Mouse (Mus musculus) CH12.LX (cell line): ENCODE measurements around the gene Olfr1280. TPM values are rescaled to one million over a fixed set of nuclear protein-coding genes. Genes with fewer than 3 reads are reported as not detected.

Experiments used
- DNase-seq: peaks from one replicate; pipeline ENCODE4 v3.0.0-alpha.2; 2013; ENCODE audit errors: extremely low read depth
- H3K27ac ChIP-seq: 2 replicates; pipeline ENCODE4 v1.5.1; 2012; ENCODE audit warnings: low read depth, mild to moderate bottlenecking, control low read depth, moderate library complexity; ENCODE audit not compliant: insufficient read depth
- H3K27me3 ChIP-seq: replicated peaks from 2 replicates; pipeline ENCODE3; 2012; ENCODE audit warnings: inconsistent platforms
- H3K36me3 ChIP-seq, 2 experiments: replicated peaks in 1 of 2; 2 replicates each; pipeline versions ENCODE3 to v1.6.1; 2012; ENCODE audit warnings: inconsistent platforms in 1 of 2, low read length in 1 of 2, mild to moderate bottlenecking in 1 of 2, mixed read lengths in 1 of 2, moderate library complexity in 1 of 2; ENCODE audit not compliant: control insufficient read depth in 1 of 2, insufficient read depth in 1 of 2
- H3K4me1 ChIP-seq, 2 experiments: 2 replicates each; pipeline ENCODE4 v1.6.1; 2012; ENCODE audit warnings: inconsistent platforms in 1 of 2, moderate library complexity in 1 of 2; ENCODE audit not compliant: insufficient read depth in 2 of 2, control insufficient read depth in 1 of 2
- H3K4me2 ChIP-seq: 2 replicates; pipeline ENCODE4 v1.6.1; 2012; ENCODE audit warnings: low read depth, mild to moderate bottlenecking, control low read depth; ENCODE audit not compliant: poor library complexity, insufficient read depth, severe bottlenecking
- H3K4me3 ChIP-seq, 3 experiments: fragments of 150-350 bp in 1 of 3; sonication (generic) in 1 of 3; replicated peaks in 1 of 3; 2 replicates each; pipeline versions ENCODE3 to v1.5.1; 2011 to 2012; ENCODE audit warnings: low read depth in 2 of 3, low read length in 2 of 3, mild to moderate bottlenecking in 2 of 3, moderate library complexity in 2 of 3, control low read depth in 1 of 3, improper control_type of control experiment in 1 of 3, inconsistent platforms in 1 of 3, mixed read lengths in 1 of 3; ENCODE audit not compliant: poor library complexity in 1 of 3
- H3K79me2 ChIP-seq: replicated peaks from 2 replicates; pipeline ENCODE4 v1.6.1; 2012; ENCODE audit warnings: mild to moderate bottlenecking, moderate library complexity; ENCODE audit not compliant: control insufficient read depth, poor library complexity, insufficient read depth, severe bottlenecking; ENCODE audit errors: extremely low read depth
- H3K9ac ChIP-seq: 2 replicates; pipeline ENCODE4 v1.6.1; 2012; ENCODE audit warnings: low read depth, mild to moderate bottlenecking, control low read depth, moderate library complexity; ENCODE audit not compliant: insufficient read depth
- H3K9me3 ChIP-seq: replicated peaks from 2 replicates; pipeline ENCODE3; 2012; ENCODE audit warnings: low read length, inconsistent platforms, mixed read lengths
- CTCF ChIP-seq, 2 experiments: IDR thresholded peaks in 1 of 2; conservative IDR thresholded peaks in 1 of 2; 2 replicates each; pipeline ENCODE4 v1.5.1; 2011 to 2012; ENCODE audit warnings: low read depth in 2 of 2, low read length in 2 of 2, improper control_type of control experiment in 1 of 2, inconsistent platforms in 1 of 2, mild to moderate bottlenecking in 1 of 2, moderate library complexity in 1 of 2
- E2F4 ChIP-seq: IDR thresholded peaks from 2 replicates; pipeline ENCODE4 v1.6.1; 2011; ENCODE audit warnings: low read depth, low read length, improper control_type of control experiment; ENCODE audit not compliant: insufficient replicate concordance
- ELF1 ChIP-seq: IDR thresholded peaks from 2 replicates; pipeline ENCODE4 v1.6.1; 2014; ENCODE audit warnings: low read depth, mild to moderate bottlenecking, inconsistent platforms, low read length, improper control_type of control experiment
- EP300 ChIP-seq: IDR thresholded peaks from 2 replicates; pipeline ENCODE4 v1.6.1; 2011; ENCODE audit warnings: low read length, improper control_type of control experiment
- ETS1 ChIP-seq: conservative IDR thresholded peaks from 2 replicates; pipeline ENCODE4 v1.6.1; 2012; ENCODE audit warnings: low read depth, mild to moderate bottlenecking, inconsistent platforms, low read length, improper control_type of control experiment, moderate library complexity
- GABPA ChIP-seq: IDR thresholded peaks from 2 replicates; pipeline ENCODE4 v1.6.1; 2012; ENCODE audit warnings: low read depth, low read length, improper control_type of control experiment, inconsistent platforms; ENCODE audit not compliant: insufficient replicate concordance
- IRF4 ChIP-seq: IDR thresholded peaks from 2 replicates; pipeline ENCODE4 v1.6.1; 2014; ENCODE audit warnings: low read depth, mild to moderate bottlenecking, inconsistent platforms, low read length, improper control_type of control experiment
- JUN ChIP-seq: IDR thresholded peaks from 2 replicates; pipeline ENCODE4 v1.6.1; 2011; ENCODE audit warnings: low read depth, mild to moderate bottlenecking, low read length, improper control_type of control experiment, moderate library complexity; ENCODE audit not compliant: insufficient read depth
- MAX ChIP-seq: IDR thresholded peaks from 2 replicates; pipeline ENCODE4 v1.6.1; 2011; ENCODE audit warnings: low read length, improper control_type of control experiment
- MXI1 ChIP-seq: IDR thresholded peaks from 2 replicates; pipeline ENCODE4 v1.6.1; 2011; ENCODE audit warnings: mild to moderate bottlenecking, low read depth, low read length, improper control_type of control experiment
- NRF1 ChIP-seq: IDR thresholded peaks from 2 replicates; pipeline ENCODE4 v1.6.1; 2014; ENCODE audit warnings: low read depth, mild to moderate bottlenecking, inconsistent platforms, low read length, improper control_type of control experiment, moderate library complexity
- PAX5 ChIP-seq: IDR thresholded peaks from 2 replicates; pipeline ENCODE4 v1.6.1; 2012; ENCODE audit warnings: low read length, inconsistent platforms, mixed read lengths
- POLR2A ChIP-seq: IDR thresholded peaks from 2 replicates; pipeline ENCODE4 v1.6.1; 2011; ENCODE audit warnings: low read depth, mild to moderate bottlenecking, improper control_type of control experiment, low read length
- TBP ChIP-seq: conservative IDR thresholded peaks from 2 replicates; pipeline ENCODE4 v1.6.1; 2011; ENCODE audit warnings: low read depth, low read length, improper control_type of control experiment
- UBTF ChIP-seq: IDR thresholded peaks from 2 replicates; pipeline ENCODE4 v1.6.1; 2012; ENCODE audit warnings: low read depth, mild to moderate bottlenecking, inconsistent platforms, low read length, improper control_type of control experiment, moderate library complexity
- USF1 ChIP-seq: IDR thresholded peaks from 2 replicates; pipeline ENCODE4 v1.6.1; 2014; ENCODE audit warnings: low read depth, mild to moderate bottlenecking, inconsistent platforms, low read length, improper control_type of control experiment
- USF2 ChIP-seq: conservative IDR thresholded peaks from 2 replicates; pipeline ENCODE4 v1.6.1; 2011; ENCODE audit warnings: low read depth, low read length, improper control_type of control experiment
- ZC3H11A ChIP-seq: IDR thresholded peaks from 2 replicates; pipeline ENCODE4 v1.6.1; 2012; ENCODE audit warnings: low read depth, mild to moderate bottlenecking, inconsistent platforms, low read length, improper control_type of control experiment
- ZKSCAN1 ChIP-seq: IDR thresholded peaks from 2 replicates; pipeline ENCODE4 v1.6.1; 2012; ENCODE audit warnings: low read depth, inconsistent platforms, low read length, improper control_type of control experiment, borderline replicate concordance
- ZMIZ1 ChIP-seq: IDR thresholded peaks from 2 replicates; pipeline ENCODE4 v1.6.1; 2012; ENCODE audit warnings: low read depth, mild to moderate bottlenecking, inconsistent platforms, low read length, improper control_type of control experiment
- dilution Hi-C: fragments of 300-500 bp; cut with MboI; formaldehyde crosslinking; loops from 2 replicates; pipeline ENCODE4 v1.14.3; 2020; ENCODE audit warnings: low sequenced_read_pairs; ENCODE audit not compliant: extremely low pct_unique_long_range_greater_than_20kb, extremely low pct_ligation_motif_present
- in situ Hi-C: fragments of 300-500 bp; cut with MboI; formaldehyde crosslinking; loops from 3 replicates; pipeline ENCODE4 v1.14.3; 2019; ENCODE audit warnings: low sequenced_read_pairs, low pct_ligation_motif_present, low pct_unique_long_range_greater_than_20kb, mixed read lengths
- polyA plus RNA-seq: library from polyadenylated mRNA; unstranded; fragments of >175 nt; gene quantifications from 2 replicates; pipeline ENCODE4 v1.2.1, GENCODE M21; 2012; ENCODE audit warnings: low read depth; ENCODE audit not compliant: insufficient read length
- total RNA-seq, 2 experiments: library from RNA; depleted of rRNA; stranded (reverse); fragments of 300-350 nt in 1 of 2; fragments of >200 nt in 1 of 2; gene quantifications; 2 replicates each; pipeline ENCODE4 v1.2.3; 2012 to 2014

Gene Olfr1280
- total and polyA plus RNA-seq, 3 experiments: not detected

- Histone ChIP-seq H3K4me3 (no peak within 1 kb of the TSS), H3K9me3 (peaks cover 3% of the 10 kb centered on the region), H3K27ac (no peak within 1 kb of the TSS), H3K9ac (no peak within 1 kb of the TSS), H3K27me3 (no peaks in the 10 kb centered on the region), H3K79me2 (no peaks in the 10 kb centered on the region), H3K36me3 (no peaks in the 10 kb centered on the region), H3K4me2 (no peak within 1 kb of the TSS), H3K4me1 (no peaks in the 10 kb centered on the region)
- DNase-seq: no peak
- in situ Hi-C loops: no loop called here
- TF ChIP-seq IRF4 (no peak), ELF1 (no peak), MAX (no peak), ZKSCAN1 (no peak), GABPA (no peak), PAX5 (no peak), JUN (no peak), EP300 (no peak), CTCF (conservative IDR thresholded peaks at IDR 0.05 in 1 of 2, IDR thresholded peaks at IDR 0.05 in 1 of 2; ENCODE audit: low read depth in 2 of 2, low read length in 2 of 2) (no peak), UBTF (no peak), USF2 (no peak), E2F4 (no peak), POLR2A (no peak), TBP (no peak), ETS1 (no peak), USF1 (no peak), MXI1 (no peak), ZC3H11A (no peak), ZMIZ1 (no peak)
- dilution Hi-C loops: no loop called here
These were observed 22.2 kb downstream of the Olfr1280 start, which contains the start of gene Olfr1282 for GRCm38 (mm10) chr2:111335976-111336375. TSS of gene Olfr1282 (minus strand) at chr2:111336076.

- Histone ChIP-seq H3K9me3 (no peaks in the 10 kb centered on the region), H3K79me2 (no peaks in the 10 kb centered on the region), H3K36me3 (no peaks in the 10 kb centered on the region), H3K27me3 (no peaks in the 10 kb centered on the region), H3K4me1 (no peaks in the 10 kb centered on the region)
- no peak for DNase-seq
- TF ChIP-seq MXI1 (no peak), NRF1 (no peak), UBTF (no peak)
- TF ChIP-seq, all 38 proteins: peak for 0
- Histone ChIP-seq H3K27ac (no peak within 1 kb of the TSS), H3K4me2 (no peak within 1 kb of the TSS), H3K9ac (no peak within 1 kb of the TSS), H3K4me3 (no peak within 1 kb of the TSS)
- dilution Hi-C loops (no loop called here), in situ Hi-C loops (no loop called here)
These were observed 52.7 kb downstream of the Olfr1280 start, which contains the start of gene Olfr1283 for GRCm38 (mm10) chr2:111366490-111366889. TSS of gene Olfr1283 (plus strand) at chr2:111366790.
